Mouse (Mus musculus) midbrain, embryonic 10.5 days (tissue): ENCODE results near the gene Col25a1. TPM values are rescaled to one million over a fixed set of nuclear protein-coding genes. Genes with fewer than 3 reads are reported as not detected.

Experiments used
- DNase-seq: peaks from one replicate; pipeline ENCODE4 v3.0.0-alpha.2; 2017; ENCODE audit warnings: low spot score
- H3K27ac ChIP-seq: fragments of 300-500 bp; sonication (generic); replicated peaks from 2 replicates; pipeline ENCODE4 v1.5.1; 2016; ENCODE audit warnings: mild to moderate bottlenecking
- H3K27me3 ChIP-seq: fragments of 300-500 bp; sonication (generic); 2 replicates; pipeline ENCODE4 v1.6.1; 2016; ENCODE audit warnings: low read depth, mild to moderate bottlenecking; ENCODE audit not compliant: poor library complexity, severe bottlenecking
- H3K36me3 ChIP-seq: fragments of 300-500 bp; sonication (generic); 2 replicates; pipeline ENCODE4 v1.6.1; 2016; ENCODE audit warnings: mild to moderate bottlenecking, moderate library complexity
- H3K4me1 ChIP-seq: fragments of 300-500 bp; sonication (generic); 2 replicates; pipeline ENCODE4 v1.6.1; 2016
- H3K4me3 ChIP-seq: fragments of 300-500 bp; sonication (generic); 2 replicates; pipeline ENCODE4 v1.5.1; 2016; ENCODE audit warnings: mild to moderate bottlenecking, moderate library complexity
- H3K9me3 ChIP-seq: fragments of 300-500 bp; sonication (generic); replicated peaks from 2 replicates; pipeline ENCODE4 v1.6.1; 2016; ENCODE audit warnings: mild to moderate bottlenecking
- WGBS: fragments of 180-500 bp; shearing (Covaris S2); methylation state at CpG from one replicate; pipeline ENCODE4 v1.1.7; 2016; 5-methylcytosine and 5-hydroxymethylcytosine counted together
- polyA plus RNA-seq: library from polyadenylated mRNA; unstranded; fragments of >200 nt; fragmentation: Nextera tagmentation; extraction: Ambion mirVana; gene quantifications from 2 replicates; pipeline ENCODE4 v1.2.1, GENCODE M21; 2016

The Col25a1 gene
- polyA plus RNA-seq, 1 experiment from 2014 or later, result 1.5 TPM

- H3K9me3 ChIP-seq, result no peaks in the 10 kb centered on the region
- H3K36me3 ChIP-seq, result no peaks in the 10 kb centered on the region
- WGBS, result 41% methylated on average over 9 of the region's 9 CpGs
- DNase-seq, result no peak
- no peak overlapping the region for H3K4me3 ChIP-seq
- H3K4me1 ChIP-seq, result peaks cover 16% of the 10 kb centered on the region
- no peak overlapping the region for H3K27ac ChIP-seq
- H3K27me3 ChIP-seq, result no peaks in the 10 kb centered on the region
Observed at GRCm38 (mm10) chr3:130378626-130379025, 247.3 kb downstream of the Col25a1 start.

GRCm38 (mm10) chr3:130380299-130380845, 249.1 kb downstream of the Col25a1 start:
- WGBS, result 73% methylated on average over 5 of the region's 5 CpGs
- no peak overlapping the region for H3K4me3 ChIP-seq
- DNase-seq, result no peak

GRCm38 (mm10) chr3:130381691-130382090, 250.4 kb downstream of the Col25a1 start:
- H3K9me3 ChIP-seq, result no peaks in the 10 kb centered on the region
- H3K4me1 ChIP-seq, result peaks cover 16% of the 10 kb centered on the region
- WGBS, result 97% methylated on average over 5 of the region's 5 CpGs
- H3K27me3 ChIP-seq, result no peaks in the 10 kb centered on the region
- H3K27ac ChIP-seq, result no peak overlapping the region
- no peak overlapping the region for H3K4me3 ChIP-seq
- no peak for DNase-seq
- no peaks in the 10 kb centered on the region for H3K36me3 ChIP-seq

More at GRCm38 (mm10) chr3:130380299-130380845, 249.1 kb downstream of the Col25a1 start:
- Histone ChIP-seq H3K36me3 (no peaks in the 10 kb centered on the region), H3K27me3 (no peaks in the 10 kb centered on the region), H3K27ac (peak overlapping the region; percentile 38), H3K9me3 (no peaks in the 10 kb centered on the region), H3K4me1 (peaks cover 16% of the 10 kb centered on the region)

GRCm38 (mm10) chr3:130385856-130386255, 254.6 kb downstream of the Col25a1 start:
- no peaks in the 10 kb centered on the region for H3K27me3 ChIP-seq
- H3K9me3 ChIP-seq, result no peaks in the 10 kb centered on the region
- H3K4me1 ChIP-seq, result 0 out of 2 replicates have a peak, but pooled peaks cover under 1% of the 10 kb centered on the region
- 83% methylated on average over 4 of the region's 4 CpGs for WGBS
- H3K4me3 ChIP-seq, result no peak overlapping the region
- no peaks in the 10 kb centered on the region for H3K36me3 ChIP-seq
- DNase-seq, result no peak
- H3K27ac ChIP-seq, result no peak overlapping the region

GRCm38 (mm10) chr3:130387156-130387555, 255.9 kb downstream of the Col25a1 start:
- Histone ChIP-seq H3K36me3 (no peaks in the 10 kb centered on the region), H3K4me3 (no peak overlapping the region), H3K9me3 (no peaks in the 10 kb centered on the region), H3K27me3 (no peaks in the 10 kb centered on the region), H3K4me1 (no peaks in the 10 kb centered on the region), H3K27ac (no peak overlapping the region)
- DNase-seq, result no peak
- WGBS, result 89% methylated on average over 4 of the region's 4 CpGs

- Histone ChIP-seq H3K36me3 (no peaks in the 10 kb centered on the region), H3K9me3 (no peaks in the 10 kb centered on the region), H3K4me3 (no peak overlapping the region), H3K27me3 (no peaks in the 10 kb centered on the region), H3K27ac (no peak overlapping the region), H3K4me1 (no peaks in the 10 kb centered on the region)
- no peak for DNase-seq
- WGBS, result 89% methylated on average over 14 of the region's 14 CpGs
Observed at GRCm38 (mm10) chr3:130389261-130389975, 258.1 kb downstream of the Col25a1 start.

GRCm38 (mm10) chr3:130396636-130397035, 265.3 kb downstream of the Col25a1 start:
- Histone ChIP-seq H3K4me3 (no peak overlapping the region), H3K27ac (no peak overlapping the region), H3K4me1 (peaks cover 6% of the 10 kb centered on the region), H3K27me3 (no peaks in the 10 kb centered on the region), H3K36me3 (no peaks in the 10 kb centered on the region), H3K9me3 (0 out of 2 replicates have a peak, but pooled peaks cover 2% of the 10 kb centered on the region)
- DNase-seq, result no peak

- H3K4me1 ChIP-seq, result peaks cover 19% of the 10 kb centered on the region
- H3K36me3 ChIP-seq, result no peaks in the 10 kb centered on the region
- no peak overlapping the region for H3K4me3 ChIP-seq
- no peaks in the 10 kb centered on the region for H3K27me3 ChIP-seq
- 0 out of 2 replicates have a peak, but pooled peaks cover 2% of the 10 kb centered on the region for H3K9me3 ChIP-seq
- DNase-seq, result no peak
- no peak overlapping the region for H3K27ac ChIP-seq
- 87% methylated on average over 13 of the region's 13 CpGs for WGBS
Observed at GRCm38 (mm10) chr3:130400716-130401559, 269.6 kb downstream of the Col25a1 start.

GRCm38 (mm10) chr3:130401560-130401852, 270.2 kb downstream of the Col25a1 start:
- DNase-seq, result no peak
- Histone ChIP-seq H3K4me1 (peaks cover 19% of the 10 kb centered on the region), H3K27me3 (no peaks in the 10 kb centered on the region), H3K9me3 (0 out of 2 replicates have a peak, but pooled peaks cover 2% of the 10 kb centered on the region), H3K4me3 (no peak overlapping the region), H3K36me3 (no peaks in the 10 kb centered on the region), H3K27ac (no peak overlapping the region)
- WGBS, result 50% methylated on average over 1 of the region's 1 CpGs

- DNase-seq, result no peak
- 50% methylated on average over 8 of the region's 8 CpGs for WGBS
- 0 out of 2 replicates have a peak overlapping the region, but pooled peaks have one; percentile 42 for H3K27ac ChIP-seq
Observed at GRCm38 (mm10) chr3:130404525-130405409, 273.5 kb downstream of the Col25a1 start.

GRCm38 (mm10) chr3:130407201-130407600, 275.9 kb downstream of the Col25a1 start:
- Histone ChIP-seq H3K36me3 (no peaks in the 10 kb centered on the region), H3K4me1 (peaks cover 10% of the 10 kb centered on the region), H3K27ac (no peak overlapping the region), H3K4me3 (no peak overlapping the region), H3K9me3 (no peaks in the 10 kb centered on the region), H3K27me3 (no peaks in the 10 kb centered on the region)
- 74% methylated on average over 6 of the region's 6 CpGs for WGBS
- no peak for DNase-seq

More at GRCm38 (mm10) chr3:130404525-130405409, 273.5 kb downstream of the Col25a1 start:
- no peaks in the 10 kb centered on the region for H3K9me3 ChIP-seq
- H3K27me3 ChIP-seq, result no peaks in the 10 kb centered on the region
- H3K36me3 ChIP-seq, result no peaks in the 10 kb centered on the region
- H3K4me3 ChIP-seq, result no peak overlapping the region
- peaks cover 19% of the 10 kb centered on the region for H3K4me1 ChIP-seq

- Histone ChIP-seq H3K9me3 (no peaks in the 10 kb centered on the region), H3K27me3 (no peaks in the 10 kb centered on the region), H3K4me1 (peaks cover 3% of the 10 kb centered on the region; the same call in 1 of the 2 replicates), H3K4me3 (no peak overlapping the region), H3K27ac (no peak overlapping the region), H3K36me3 (no peaks in the 10 kb centered on the region)
- peak; percentile 22 for DNase-seq
- 49% methylated on average over 4 of the region's 4 CpGs for WGBS
Observed at GRCm38 (mm10) chr3:130413239-130413638, 281.9 kb downstream of the Col25a1 start.
